Mouse (Mus musculus) forebrain, embryonic 15.5 days (tissue): ENCODE results near the gene Anapc7. TPM values are rescaled to one million over a fixed set of nuclear protein-coding genes. Genes with fewer than 3 reads are reported as not detected.
"Not testable (repeated sequence)": the region's sequence is repeated elsewhere in the genome, so short reads cannot be mapped to it uniquely, and the experiment has no call there.

Experiments used
- ATAC-seq: fragments of 200-750 bp; cut with Nextera tagmentation; replicated peaks from 2 replicates; pipeline ENCODE4 v1.8.0; 2017; ENCODE audit warnings: mild to moderate bottlenecking, moderate TSS enrichment, moderate library complexity
- H3K27ac ChIP-seq: fragments of 300-500 bp; sonication (generic); replicated peaks from 2 replicates; pipeline ENCODE4 v1.5.1; 2015; ENCODE audit warnings: mild to moderate bottlenecking, inconsistent platforms
- H3K27me3 ChIP-seq: fragments of 300-500 bp; sonication (generic); 2 replicates; pipeline ENCODE4 v1.6.1; 2015; ENCODE audit warnings: inconsistent platforms
- H3K36me3 ChIP-seq: fragments of 300-500 bp; sonication (generic); 2 replicates; pipeline ENCODE4 v1.6.1; 2015; ENCODE audit warnings: mild to moderate bottlenecking, inconsistent platforms
- H3K4me1 ChIP-seq: fragments of 300-500 bp; sonication (generic); 2 replicates; pipeline ENCODE4 v1.6.1; 2015; ENCODE audit warnings: inconsistent platforms
- H3K4me2 ChIP-seq: fragments of 300-500 bp; sonication (generic); replicated peaks from 2 replicates; pipeline ENCODE4 v1.6.1; 2015; ENCODE audit warnings: mild to moderate bottlenecking, inconsistent platforms
- H3K4me3 ChIP-seq: fragments of 300-500 bp; sonication (generic); 2 replicates; pipeline ENCODE4 v1.5.1; 2015; ENCODE audit warnings: mild to moderate bottlenecking, inconsistent platforms
- H3K9ac ChIP-seq: fragments of 300-500 bp; sonication (generic); replicated peaks from 2 replicates; pipeline ENCODE4 v1.6.1; 2015; ENCODE audit warnings: mild to moderate bottlenecking, inconsistent platforms
- H3K9me3 ChIP-seq: fragments of 300-500 bp; sonication (generic); 2 replicates; pipeline ENCODE4 v1.6.1; 2016; ENCODE audit warnings: inconsistent platforms
- WGBS: fragments of 180-500 bp; shearing (Covaris S2); methylation state at CpG from one replicate; pipeline ENCODE4 v1.1.7; 2015; ENCODE audit warnings: mixed read lengths; 5-methylcytosine and 5-hydroxymethylcytosine counted together
- polyA plus RNA-seq: library from polyadenylated mRNA; unstranded; fragments of >200 nt; fragmentation: Nextera tagmentation; extraction: Ambion mirVana; gene quantifications from 2 replicates; pipeline ENCODE4 v1.2.1, GENCODE M21; 2015

The Anapc7 gene
- polyA plus RNA-seq, 1 experiment from 2014 or later = 53.3 TPM

DNA sequence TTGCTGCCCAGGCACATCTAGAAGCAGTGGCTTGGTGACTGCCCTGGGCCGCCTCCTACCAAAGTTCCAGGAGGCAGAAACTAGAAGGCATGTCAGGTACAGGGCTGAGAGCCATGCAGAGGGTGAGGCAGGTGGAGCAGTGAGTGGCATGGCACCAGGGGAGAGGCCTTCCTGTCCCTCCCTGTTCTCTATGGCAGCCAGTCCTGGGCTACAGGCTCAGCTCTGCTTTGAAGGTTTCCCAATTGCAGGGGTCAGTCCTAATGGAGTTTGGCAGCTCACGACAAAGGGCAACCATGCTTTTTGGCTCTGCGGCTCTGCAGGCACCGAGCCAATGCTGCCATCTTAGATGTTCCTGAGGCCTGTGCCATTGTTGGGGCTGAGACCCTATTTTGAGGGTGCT is 32.9 kb downstream of the Anapc7 start:
- H3K27me3 ChIP-seq = no peaks in the 10 kb centered on the region
- H3K9me3 ChIP-seq = no peaks in the 10 kb centered on the region
- H3K27ac ChIP-seq = no peak overlapping the region
- no peak overlapping the region for H3K4me2 ChIP-seq
- 86% methylated on average over 4 of the region's 4 CpGs for WGBS
- no peak for ATAC-seq
- no peak overlapping the region for H3K4me3 ChIP-seq
- no peak overlapping the region for H3K9ac ChIP-seq
- H3K36me3 ChIP-seq = peaks cover 77% of the 10 kb centered on the region
- no peaks in the 10 kb centered on the region for H3K4me1 ChIP-seq

DNA sequence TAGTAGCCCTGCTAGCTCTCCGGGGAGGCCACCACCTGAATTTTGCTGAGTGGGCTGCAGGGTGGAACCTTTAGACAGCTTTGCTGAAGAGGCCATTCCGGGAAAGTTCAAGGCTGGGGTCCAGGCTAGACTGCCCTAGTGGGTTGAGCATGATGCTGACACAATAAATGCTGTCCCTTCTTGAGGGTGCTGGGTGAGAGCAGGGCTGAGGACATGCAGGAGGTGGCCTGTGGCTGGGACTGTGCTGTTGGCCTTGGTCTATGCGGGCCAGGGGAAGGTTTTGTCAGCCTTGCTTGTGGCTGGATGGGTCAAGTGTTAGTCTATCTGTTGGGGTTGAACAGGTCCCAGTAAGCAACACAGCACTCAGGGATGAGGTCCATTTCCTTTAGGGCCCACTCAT is 33.4 kb downstream of the Anapc7 start:
- no peaks in the 10 kb centered on the region for H3K4me1 ChIP-seq
- H3K27ac ChIP-seq = no peak overlapping the region
- no peak overlapping the region for H3K4me2 ChIP-seq
- H3K4me3 ChIP-seq = no peak overlapping the region
- H3K9ac ChIP-seq = no peak overlapping the region
- no peaks in the 10 kb centered on the region for H3K9me3 ChIP-seq
- WGBS = 88% methylated on average over 3 of the region's 3 CpGs
- no peaks in the 10 kb centered on the region for H3K27me3 ChIP-seq
- peaks cover 81% of the 10 kb centered on the region for H3K36me3 ChIP-seq
- no peak for ATAC-seq

DNA sequence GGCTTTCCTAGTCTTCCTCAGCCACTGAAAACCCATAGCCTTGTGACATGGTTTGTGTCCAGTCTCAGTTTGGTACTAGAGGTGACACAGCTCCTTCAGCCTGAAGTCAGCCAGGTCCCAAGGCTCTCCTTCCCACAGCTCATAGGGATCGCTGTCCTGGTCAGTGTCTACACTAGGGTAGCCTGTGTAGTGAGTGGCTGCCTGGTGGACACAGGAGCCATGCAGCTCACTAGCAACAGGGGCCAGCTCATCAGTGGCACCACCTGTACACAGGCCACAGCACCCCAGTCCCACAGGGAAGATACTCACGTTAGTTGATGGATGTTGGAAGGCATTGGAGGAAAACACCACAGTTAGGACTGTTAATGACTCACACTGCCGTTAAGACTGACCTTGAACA is 34.1 kb downstream of the Anapc7 start:
- ATAC-seq = no peak
- Histone ChIP-seq H3K36me3 (peaks cover 88% of the 10 kb centered on the region), H3K9me3 (no peaks in the 10 kb centered on the region), H3K27me3 (no peaks in the 10 kb centered on the region), H3K4me3 (no peak overlapping the region), H3K27ac (no peak overlapping the region), H3K9ac (no peak overlapping the region), H3K4me2 (no peak overlapping the region), H3K4me1 (no peaks in the 10 kb centered on the region)
- WGBS = 94% methylated on average over 3 of the region's 3 CpGs

DNA sequence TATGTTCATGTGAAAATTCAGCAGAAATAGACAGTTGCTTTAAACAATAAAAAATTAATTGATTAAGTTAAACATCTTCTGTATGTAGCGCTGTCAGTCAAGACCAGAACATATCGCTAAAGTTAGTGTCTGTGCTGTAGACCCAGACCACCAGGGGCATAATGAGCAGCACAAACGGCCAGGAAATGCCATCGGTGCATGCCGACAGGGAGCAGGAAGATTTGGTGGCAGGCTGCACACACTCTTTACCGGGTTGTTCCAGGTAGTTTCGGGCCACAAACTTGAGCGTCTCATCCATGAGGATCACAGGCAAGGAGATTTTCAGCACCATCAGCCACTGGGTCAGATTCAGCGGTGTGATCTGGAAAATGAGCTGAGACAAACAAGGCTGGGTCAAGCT is 35.6 kb downstream of the Anapc7 start:
- ATAC-seq, H3K27ac ChIP-seq, H3K4me1 ChIP-seq, H3K27me3 ChIP-seq, H3K9ac ChIP-seq, H3K4me2 ChIP-seq, H3K4me3 ChIP-seq, H3K9me3 ChIP-seq: not testable (repeated sequence)
- 89% methylated on average over 9 of the region's 9 CpGs for WGBS
- H3K36me3 ChIP-seq = peaks cover 97% of the 10 kb centered on the region

DNA sequence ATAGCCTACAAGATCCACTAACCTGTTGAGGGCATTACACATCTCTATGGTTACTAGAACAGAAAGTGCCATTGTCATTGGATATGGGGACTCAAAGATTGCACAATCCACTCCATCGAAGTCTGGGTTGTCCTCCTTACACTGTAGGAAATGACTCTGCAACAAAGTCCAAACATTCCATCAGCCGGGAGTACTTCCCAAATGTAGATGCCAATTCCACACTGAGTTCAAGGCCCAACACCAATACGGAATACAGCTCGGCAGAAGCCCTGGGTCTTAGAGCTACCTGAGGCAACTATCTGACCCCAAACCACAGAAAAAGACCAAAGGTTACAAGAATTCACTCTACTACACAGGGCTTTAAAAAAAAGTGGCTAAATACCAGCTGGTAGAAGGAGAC is 36.6 kb downstream of the Anapc7 start:
- Histone ChIP-seq H3K36me3 (peaks cover 98% of the 10 kb centered on the region), H3K27me3 (no peaks in the 10 kb centered on the region), H3K27ac (no peak overlapping the region), H3K9ac (no peak overlapping the region), H3K4me2 (no peak overlapping the region), H3K9me3 (no peaks in the 10 kb centered on the region), H3K4me3 (no peak overlapping the region), H3K4me1 (no peaks in the 10 kb centered on the region)
- 96% methylated on average over 4 of the region's 4 CpGs for WGBS
- no peak for ATAC-seq

DNA sequence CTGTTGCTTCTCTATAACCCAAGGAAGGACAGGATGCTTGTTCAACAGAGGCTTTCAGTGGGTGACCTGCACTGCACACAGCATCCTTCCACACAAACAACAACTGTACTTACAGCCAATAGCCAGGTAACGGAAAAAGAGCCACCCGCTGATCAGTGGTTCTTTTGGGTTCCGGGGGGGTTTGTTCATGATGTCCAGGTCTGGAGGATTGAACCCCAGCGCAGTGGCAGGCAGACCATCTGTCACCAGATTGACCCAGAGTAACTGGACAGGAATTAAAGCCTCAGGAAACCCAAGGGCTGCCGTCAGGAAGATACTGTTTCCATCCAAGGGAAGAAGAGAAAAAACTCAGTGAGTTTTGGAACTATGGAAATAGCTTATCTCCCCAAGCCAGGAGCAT is 37.8 kb downstream of the Anapc7 start:
- no peak overlapping the region for H3K4me2 ChIP-seq
- no peaks in the 10 kb centered on the region for H3K4me1 ChIP-seq
- no peaks in the 10 kb centered on the region for H3K9me3 ChIP-seq
- no peaks in the 10 kb centered on the region for H3K27me3 ChIP-seq
- no peak for ATAC-seq
- 98% methylated on average over 5 of the region's 5 CpGs for WGBS
- H3K27ac ChIP-seq = no peak overlapping the region
- no peak overlapping the region for H3K4me3 ChIP-seq
- no peak overlapping the region for H3K9ac ChIP-seq
- H3K36me3 ChIP-seq = peaks cover 98% of the 10 kb centered on the region

DNA sequence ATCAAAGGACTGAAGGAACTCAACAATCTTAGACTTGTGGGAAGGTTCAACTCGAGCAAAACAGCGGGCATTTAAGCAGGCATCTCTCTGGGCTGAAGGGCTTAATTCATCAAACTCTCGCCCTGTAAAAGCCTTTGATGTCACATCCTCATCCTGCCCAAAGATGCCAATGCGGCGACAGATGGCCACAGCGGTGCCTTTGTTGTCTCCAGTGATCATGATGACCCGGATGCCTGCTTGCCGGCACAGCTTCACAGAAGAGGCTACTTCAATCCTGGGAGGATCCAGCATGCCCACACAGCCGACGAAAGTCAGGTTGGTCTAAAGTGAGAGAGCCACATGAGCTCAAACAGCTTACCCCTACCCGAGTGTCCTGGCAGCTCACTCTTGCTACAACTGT is 39.2 kb downstream of the Anapc7 start:
- WGBS = 90% methylated on average over 11 of the region's 11 CpGs

DNA sequence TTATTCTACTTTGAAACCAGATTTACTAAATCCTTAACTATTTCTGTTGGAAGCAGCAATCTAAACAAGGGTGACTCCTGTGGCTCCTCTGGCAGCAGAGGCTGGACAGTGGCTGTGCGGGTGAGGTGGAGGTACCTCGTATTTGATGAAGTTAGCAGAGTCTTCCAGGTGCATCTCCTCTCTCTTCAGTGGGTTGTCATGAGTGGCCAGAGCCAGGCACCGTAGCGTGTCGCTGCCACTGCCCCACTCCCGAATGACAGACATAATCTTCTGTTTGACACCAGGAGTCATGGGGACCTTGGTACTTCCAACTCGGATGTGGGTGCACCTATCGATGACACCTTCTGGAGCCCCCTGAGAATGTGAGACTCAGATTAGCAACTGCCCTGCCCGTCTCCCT is 39.9 kb downstream of the Anapc7 start:
- Histone ChIP-seq H3K9me3 (no peaks in the 10 kb centered on the region), H3K27me3 (no peaks in the 10 kb centered on the region), H3K27ac (no peak overlapping the region), H3K9ac (no peak overlapping the region), H3K4me2 (no peak overlapping the region), H3K4me3 (no peak overlapping the region), H3K36me3 (peaks cover 98% of the 10 kb centered on the region), H3K4me1 (no peaks in the 10 kb centered on the region)
- ATAC-seq = no peak
- WGBS = 94% methylated on average over 9 of the region's 9 CpGs

More for the DNA sequence above, 39.2 kb downstream of the Anapc7 start:
- H3K4me2 ChIP-seq = no peak overlapping the region
- ATAC-seq = no peak
- no peaks in the 10 kb centered on the region for H3K9me3 ChIP-seq
- H3K4me3 ChIP-seq = no peak overlapping the region
- no peaks in the 10 kb centered on the region for H3K27me3 ChIP-seq
- H3K27ac ChIP-seq = no peak overlapping the region
- H3K4me1 ChIP-seq = no peaks in the 10 kb centered on the region
- peaks cover 97% of the 10 kb centered on the region for H3K36me3 ChIP-seq
- no peak overlapping the region for H3K9ac ChIP-seq

DNA sequence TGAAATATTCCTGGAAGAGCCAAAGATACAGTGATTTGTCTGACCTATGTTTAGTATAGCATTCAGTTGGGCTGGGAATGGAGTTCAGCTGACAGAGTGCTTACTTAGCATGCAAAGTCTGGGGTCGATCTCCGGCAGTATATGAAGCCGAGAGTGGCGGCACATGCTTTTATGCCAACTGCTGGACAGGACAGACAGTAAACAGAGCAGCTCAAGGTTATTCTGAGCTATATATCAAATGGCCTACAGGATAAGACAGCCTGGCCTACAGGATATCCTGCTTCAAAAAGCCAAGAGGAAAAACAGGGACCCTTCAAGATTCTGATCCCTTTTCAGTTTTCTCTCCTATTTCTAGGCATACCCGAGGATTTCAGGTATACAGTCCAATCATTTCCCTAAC is 50.2 kb downstream of the Anapc7 start:
- no peak overlapping the region for H3K27ac ChIP-seq
- H3K4me1 ChIP-seq = no peaks in the 10 kb centered on the region
- H3K4me3 ChIP-seq = no peak overlapping the region
- H3K36me3 ChIP-seq = peaks cover 77% of the 10 kb centered on the region
- WGBS = 86% methylated on average over 5 of the region's 5 CpGs
- H3K4me2 ChIP-seq = no peak overlapping the region
- no peaks in the 10 kb centered on the region for H3K9me3 ChIP-seq
- no peak for ATAC-seq
- no peak overlapping the region for H3K9ac ChIP-seq
- H3K27me3 ChIP-seq = no peaks in the 10 kb centered on the region

DNA sequence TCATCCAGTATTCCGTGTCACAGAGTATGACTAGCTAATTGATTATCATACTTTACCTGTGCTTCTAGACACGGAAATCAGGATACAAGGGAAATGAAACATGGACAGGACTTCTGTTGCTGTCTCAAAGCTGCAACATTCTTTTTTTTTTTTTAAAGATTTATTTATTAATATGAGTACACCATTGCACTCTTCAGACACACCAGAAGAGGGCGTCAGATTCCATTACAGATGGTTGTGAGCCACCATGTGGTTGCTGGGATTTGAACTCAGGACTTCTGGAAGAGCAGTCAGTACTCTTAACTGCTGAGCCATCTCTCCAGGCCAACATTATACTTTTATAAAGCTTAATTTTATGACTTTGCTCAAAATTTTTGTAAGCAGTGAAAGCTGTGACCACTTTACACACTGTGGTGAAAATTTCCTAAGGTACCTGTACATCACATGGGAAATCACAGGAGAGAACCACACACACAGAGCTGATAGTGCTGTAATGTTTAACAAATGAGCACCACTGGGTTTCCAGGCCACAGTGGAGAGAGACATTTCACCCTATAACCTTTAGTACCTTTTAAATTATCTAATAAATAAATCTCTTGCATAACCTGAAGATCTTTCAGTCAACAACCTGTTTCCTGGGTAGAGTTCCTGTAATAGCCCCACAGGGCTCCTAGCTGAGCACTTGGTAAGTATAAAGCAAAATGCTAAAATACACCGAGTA is 53.3 kb downstream of the Anapc7 start:
- H3K27ac ChIP-seq = no peak overlapping the region
- H3K27me3 ChIP-seq = no peaks in the 10 kb centered on the region
- H3K4me3 ChIP-seq = no peak overlapping the region
- H3K9me3 ChIP-seq = no peaks in the 10 kb centered on the region
- no peak overlapping the region for H3K4me2 ChIP-seq
- no peaks in the 10 kb centered on the region for H3K4me1 ChIP-seq
- peaks cover 64% of the 10 kb centered on the region for H3K36me3 ChIP-seq
- no peak overlapping the region for H3K9ac ChIP-seq
- WGBS = 87% methylated on average over 4 of the region's 4 CpGs
- ATAC-seq = no peak

DNA sequence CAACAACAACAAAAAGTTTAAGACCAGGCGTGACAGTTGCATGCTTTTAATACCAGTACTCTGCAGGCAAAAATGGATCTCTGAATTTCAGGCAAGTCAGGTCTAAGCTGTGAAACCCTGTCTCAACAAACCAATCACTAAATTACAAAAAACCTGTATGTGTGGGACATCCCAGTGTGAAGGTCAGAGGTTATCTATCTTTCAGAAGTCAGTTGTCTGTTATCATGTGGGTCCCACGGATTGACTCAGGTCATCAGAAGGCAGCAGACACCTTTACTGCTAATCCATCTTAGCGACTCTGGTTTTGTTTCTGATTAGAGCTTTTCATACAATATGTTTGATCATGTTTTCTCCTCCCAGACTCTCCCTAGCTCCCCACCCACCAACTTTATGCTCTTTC is 54.6 kb downstream of the Anapc7 start:
- H3K27me3 ChIP-seq = no peaks in the 10 kb centered on the region
- H3K9me3 ChIP-seq = no peaks in the 10 kb centered on the region
- H3K4me2 ChIP-seq = no peak overlapping the region
- H3K27ac ChIP-seq = no peak overlapping the region
- no peak overlapping the region for H3K4me3 ChIP-seq
- no peak for ATAC-seq
- peaks cover 60% of the 10 kb centered on the region for H3K36me3 ChIP-seq
- no peaks in the 10 kb centered on the region for H3K4me1 ChIP-seq
- WGBS = 86% methylated on average over 3 of the region's 3 CpGs
- no peak overlapping the region for H3K9ac ChIP-seq

DNA sequence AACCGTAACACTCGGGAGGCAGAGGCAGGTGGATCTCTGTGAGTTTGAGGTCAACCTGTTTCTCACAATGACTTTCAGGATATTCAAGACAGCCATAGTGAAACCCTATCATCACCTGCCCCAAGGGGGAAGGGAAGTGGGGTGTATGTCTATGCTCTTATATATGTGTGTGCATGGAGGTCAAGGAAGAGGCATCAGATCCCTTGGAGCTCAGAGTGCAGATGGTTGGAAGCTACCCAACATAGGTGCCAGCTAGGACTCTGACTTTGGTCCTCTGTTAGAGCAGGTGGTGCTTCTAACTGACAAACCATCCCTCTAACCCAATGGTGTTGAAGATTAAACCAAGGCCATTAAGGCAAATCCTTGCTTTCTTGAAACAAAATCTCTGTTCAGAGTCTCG is 56.0 kb downstream of the Anapc7 start:
- no peak for ATAC-seq
- Histone ChIP-seq H3K27me3 (no peaks in the 10 kb centered on the region), H3K9ac (no peak overlapping the region), H3K4me1 (no peaks in the 10 kb centered on the region), H3K27ac (no peak overlapping the region), H3K9me3 (no peaks in the 10 kb centered on the region), H3K36me3 (peaks cover 61% of the 10 kb centered on the region), H3K4me2 (no peak overlapping the region), H3K4me3 (no peak overlapping the region)
- 95% methylated on average over 3 of the region's 3 CpGs for WGBS

DNA sequence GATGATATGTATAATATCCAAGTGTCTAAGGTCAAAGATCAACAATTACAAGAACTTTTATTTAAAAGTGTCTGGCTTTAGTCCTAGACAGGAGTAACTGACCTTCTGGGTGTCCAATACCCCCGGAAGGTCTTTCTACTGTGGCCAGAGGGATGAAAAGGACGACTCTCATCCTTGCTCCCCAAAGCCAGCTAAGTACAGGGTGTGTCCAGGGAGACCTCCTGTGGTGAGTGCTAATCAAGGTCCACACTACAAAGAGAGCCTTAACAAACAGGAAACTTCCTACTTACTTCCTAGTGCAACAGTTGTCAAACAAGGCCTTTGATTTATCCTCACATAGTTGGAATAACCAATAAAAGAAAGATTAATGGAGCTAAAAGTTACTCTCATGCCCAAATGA is 57.6 kb downstream of the Anapc7 start:
- no peak for ATAC-seq
- Histone ChIP-seq H3K27me3 (no peaks in the 10 kb centered on the region), H3K36me3 (peaks cover 59% of the 10 kb centered on the region), H3K4me1 (no peaks in the 10 kb centered on the region), H3K27ac (no peak overlapping the region), H3K4me3 (no peak overlapping the region), H3K9ac (no peak overlapping the region), H3K9me3 (no peaks in the 10 kb centered on the region), H3K4me2 (no peak overlapping the region)
- WGBS = 57% methylated on average over 2 of the region's 2 CpGs
